Mouse (Mus musculus): ENCODE data around the gene Sec13.

GRCm38 (mm10) chr6:113691084-113691462, 49.5 kb downstream of the Sec13 start:
- TF ChIP-seq CTCF (IDR thresholded peaks at IDR 0.05; ENCODE audit: insufficient read depth, low read depth, low read length) (no peak), POLR2A (IDR thresholded peaks at IDR 0.05; ENCODE audit: insufficient read depth, low read depth, low read length) (no peak)

Measured in olfactory bulb, adult 2 months (tissue).